Mouse (Mus musculus) frontal cortex, adult (tissue): Measurements from ENCODE around the gene Mtss1l.
A peak's percentile ranks its signal among the peaks of the same experiment; 100 is the strongest.
"Not testable (repeated sequence)": the region's sequence is repeated elsewhere in the genome, so short reads cannot be mapped to it uniquely, and the experiment has no call there.

Experiments
- ATAC-seq: cut with Nextera tagmentation; 2 replicates; pipeline ENCODE4 v1.9.2; 2017; ENCODE audit warnings: mild to moderate bottlenecking, moderate library complexity, mixed read lengths; ENCODE audit not compliant: low TSS enrichment

Mtss1l gene

GRCm38 (mm10) chr8:110779924-110780718, 58.8 kb downstream of the Mtss1l start:
- peak; percentile 78 for ATAC-seq

- ATAC-seq = no peak
Measured at GRCm38 (mm10) chr8:110785366-110785765, 64.1 kb downstream of the Mtss1l start.

- not testable (repeated sequence) for ATAC-seq
Measured at GRCm38 (mm10) chr8:110786501-110786900, 65.2 kb downstream of the Mtss1l start.

- no peak for ATAC-seq
Measured at GRCm38 (mm10) chr8:110786934-110787333, 65.7 kb downstream of the Mtss1l start.

GRCm38 (mm10) chr8:110787411-110787954, 66.2 kb downstream of the Mtss1l start:
- no peak for ATAC-seq

- no peak for ATAC-seq
Measured at GRCm38 (mm10) chr8:110788981-110789380, 67.7 kb downstream of the Mtss1l start.

GRCm38 (mm10) chr8:110789571-110789970, 68.3 kb downstream of the Mtss1l start:
- ATAC-seq = no peak

GRCm38 (mm10) chr8:110790270-110790669, 69.0 kb downstream of the Mtss1l start:
- no peak for ATAC-seq
